Mouse (Mus musculus): ENCODE measurements around the gene Prkn. TPM values are rescaled to one million over a fixed set of nuclear protein-coding genes. Genes with fewer than 3 reads are reported as not detected.

The Prkn gene
- polyA plus RNA-seq, 1 experiment from 2014 or later, result 3.0 TPM

DNA sequence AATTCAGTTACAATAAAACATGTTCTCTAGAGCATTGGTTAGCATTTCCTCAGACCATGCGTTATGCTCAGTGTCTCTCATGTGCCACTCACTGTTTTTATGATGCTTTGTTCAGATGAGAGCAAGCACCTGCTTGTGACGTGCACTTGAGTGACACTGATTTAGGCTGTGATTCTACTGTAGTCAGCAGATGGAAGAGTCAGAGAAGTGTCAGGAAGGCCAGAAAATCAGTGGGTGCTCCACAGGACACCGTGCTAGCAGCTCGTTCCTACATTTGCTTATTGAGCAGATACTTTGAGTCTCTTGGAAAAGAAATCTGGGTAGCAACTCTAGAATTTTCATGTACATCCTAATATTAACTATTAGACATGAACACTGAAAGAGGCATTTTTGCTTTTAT is 106.4 kb downstream of the Prkn start:
- ATAC-seq (ENCODE audit: insufficient number of reproducible peaks, insufficient read depth, low FRiP score, low read depth), result no peak
- WGBS, result 79% methylated on average over 4 of the region's 4 CpGs
- no peak overlapping the region for H3K4me3 ChIP-seq (ENCODE audit: low read depth, low read length)
- no peak overlapping the region for H3K27ac ChIP-seq (ENCODE audit: low read length)
- no peaks in the 10 kb centered on the region for H3K4me1 ChIP-seq (ENCODE audit: control insufficient read depth, insufficient read depth, low read length)
- H3K9me3 ChIP-seq (ENCODE audit: control insufficient read depth, low read depth, low read length), result no peaks in the 10 kb centered on the region
- H3K36me3 ChIP-seq (ENCODE audit: control insufficient read depth, insufficient read depth, low read length), result no peaks in the 10 kb centered on the region
- H3K9ac ChIP-seq (replicated peaks; ENCODE audit: low read depth, low read length), result no peak overlapping the region
- no peak overlapping the region for H3K4me2 ChIP-seq (replicated peaks; ENCODE audit: low read depth, low read length)
- no peaks in the 10 kb centered on the region for H3K27me3 ChIP-seq (ENCODE audit: control insufficient read depth, insufficient read depth, low read length)

DNA sequence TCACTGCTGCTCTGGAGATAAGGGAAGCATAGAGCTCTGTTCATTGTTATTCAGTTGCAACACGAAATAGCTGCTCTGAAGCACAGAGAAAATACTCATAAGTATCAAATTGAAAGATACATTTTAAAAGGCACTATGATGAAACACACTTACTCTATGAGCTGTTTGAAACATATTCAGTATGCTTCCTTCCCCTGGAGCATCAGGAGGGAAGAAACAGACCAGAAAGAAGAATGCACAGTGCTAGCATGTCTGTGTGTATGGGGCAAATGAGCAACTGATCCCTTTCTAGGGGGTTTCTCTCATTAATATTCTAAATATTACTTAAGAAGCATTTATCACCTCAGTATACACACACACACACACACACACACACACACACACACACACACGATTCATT is 107.4 kb downstream of the Prkn start:
- no peak for ATAC-seq (ENCODE audit: insufficient number of reproducible peaks, insufficient read depth, low FRiP score, low read depth)
- Histone ChIP-seq H3K36me3 (ENCODE audit: control insufficient read depth, insufficient read depth, low read length) (no peaks in the 10 kb centered on the region), H3K27me3 (ENCODE audit: control insufficient read depth, insufficient read depth, low read length) (no peaks in the 10 kb centered on the region), H3K4me3 (ENCODE audit: low read depth, low read length) (no peak overlapping the region), H3K4me2 (replicated peaks; ENCODE audit: low read depth, low read length) (no peak overlapping the region), H3K4me1 (ENCODE audit: control insufficient read depth, insufficient read depth, low read length) (no peaks in the 10 kb centered on the region), H3K9ac (replicated peaks; ENCODE audit: low read depth, low read length) (no peak overlapping the region), H3K9me3 (ENCODE audit: control insufficient read depth, low read depth, low read length) (no peaks in the 10 kb centered on the region), H3K27ac (ENCODE audit: low read length) (no peak overlapping the region)
- WGBS, result 75% methylated on average over 2 of the region's 2 CpGs

DNA sequence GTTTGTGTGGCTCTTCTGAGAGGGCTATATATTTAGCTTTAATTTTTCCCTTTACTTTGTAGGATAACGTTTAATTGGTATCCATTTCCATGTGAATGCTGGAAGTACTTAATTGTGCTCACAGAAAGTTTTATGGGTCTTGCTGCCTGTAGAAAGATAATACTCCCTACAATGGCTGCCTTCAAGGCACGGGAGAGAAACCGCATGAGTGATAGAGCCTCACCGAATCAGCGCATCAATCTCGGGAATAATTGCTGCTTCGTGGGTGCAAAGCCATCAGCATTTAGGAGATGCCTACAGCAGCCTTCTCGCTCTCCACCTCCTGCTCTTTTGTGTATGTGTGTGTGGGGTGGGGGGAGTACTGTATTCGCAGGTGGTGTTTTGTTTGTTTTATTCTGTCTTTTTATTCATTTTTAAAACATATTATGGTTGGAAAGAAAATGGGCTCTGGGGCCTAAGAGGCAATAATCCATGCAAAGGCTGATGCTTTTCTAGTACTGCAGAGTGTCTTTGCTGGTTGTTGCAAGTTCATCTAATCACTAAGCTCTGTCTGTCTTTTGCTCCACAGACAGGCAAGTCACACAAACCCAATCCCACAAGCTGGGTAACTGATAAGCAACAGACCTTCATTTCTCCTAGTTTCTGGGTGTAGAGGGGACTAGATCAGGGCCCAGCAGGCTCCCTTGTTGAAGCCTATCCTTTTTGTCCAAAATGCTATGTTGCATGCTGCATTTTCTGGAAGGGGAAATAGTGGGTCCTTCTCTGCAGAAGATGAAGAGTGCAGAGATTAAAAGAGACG is 119.1 kb downstream of the Prkn start:
- no peak for ATAC-seq (ENCODE audit: insufficient number of reproducible peaks, insufficient read depth, low FRiP score, low read depth)
- H3K4me1 ChIP-seq (ENCODE audit: control insufficient read depth, insufficient read depth, low read length), result no peaks in the 10 kb centered on the region
- no peak overlapping the region for H3K9ac ChIP-seq (replicated peaks; ENCODE audit: low read depth, low read length)
- H3K9me3 ChIP-seq (ENCODE audit: control insufficient read depth, low read depth, low read length), result no peaks in the 10 kb centered on the region
- H3K36me3 ChIP-seq (ENCODE audit: control insufficient read depth, insufficient read depth, low read length), result no peaks in the 10 kb centered on the region
- no peaks in the 10 kb centered on the region for H3K27me3 ChIP-seq (ENCODE audit: control insufficient read depth, insufficient read depth, low read length)
- no peak overlapping the region for H3K27ac ChIP-seq (ENCODE audit: low read length)
- WGBS, result 69% methylated on average over 10 of the region's 10 CpGs
- H3K4me3 ChIP-seq (ENCODE audit: low read depth, low read length), result no peak overlapping the region
- no peak overlapping the region for H3K4me2 ChIP-seq (replicated peaks; ENCODE audit: low read depth, low read length)

DNA sequence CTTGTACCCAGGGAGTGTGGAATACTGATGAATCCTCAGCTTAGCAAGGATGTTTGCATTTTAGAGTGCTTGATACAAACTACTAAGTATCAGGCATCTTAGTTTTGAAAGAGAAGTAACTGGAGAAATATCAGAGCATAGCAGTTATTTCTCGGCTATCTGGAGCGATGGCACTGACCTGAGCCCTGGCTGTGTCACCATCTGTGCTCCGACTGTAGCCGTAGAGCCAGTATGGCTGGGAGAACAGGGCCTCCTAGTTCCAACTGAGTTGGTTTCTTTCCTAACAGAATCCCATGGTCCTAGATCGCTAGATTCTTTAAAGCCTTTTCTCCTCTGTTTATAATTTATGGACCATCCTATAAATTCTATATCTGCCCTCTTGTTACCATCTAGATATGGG is 122.0 kb downstream of the Prkn start:
- Histone ChIP-seq H3K36me3 (ENCODE audit: control insufficient read depth, insufficient read depth, low read length) (no peaks in the 10 kb centered on the region), H3K4me2 (replicated peaks; ENCODE audit: low read depth, low read length) (no peak overlapping the region), H3K9me3 (ENCODE audit: control insufficient read depth, low read depth, low read length) (no peaks in the 10 kb centered on the region), H3K9ac (replicated peaks; ENCODE audit: low read depth, low read length) (no peak overlapping the region), H3K4me3 (ENCODE audit: low read depth, low read length) (no peak overlapping the region), H3K27me3 (ENCODE audit: control insufficient read depth, insufficient read depth, low read length) (no peaks in the 10 kb centered on the region), H3K27ac (ENCODE audit: low read length) (no peak overlapping the region), H3K4me1 (ENCODE audit: control insufficient read depth, insufficient read depth, low read length) (no peaks in the 10 kb centered on the region)
- 90% methylated on average over 5 of the region's 5 CpGs for WGBS
- no peak for ATAC-seq (ENCODE audit: insufficient number of reproducible peaks, insufficient read depth, low FRiP score, low read depth)

DNA sequence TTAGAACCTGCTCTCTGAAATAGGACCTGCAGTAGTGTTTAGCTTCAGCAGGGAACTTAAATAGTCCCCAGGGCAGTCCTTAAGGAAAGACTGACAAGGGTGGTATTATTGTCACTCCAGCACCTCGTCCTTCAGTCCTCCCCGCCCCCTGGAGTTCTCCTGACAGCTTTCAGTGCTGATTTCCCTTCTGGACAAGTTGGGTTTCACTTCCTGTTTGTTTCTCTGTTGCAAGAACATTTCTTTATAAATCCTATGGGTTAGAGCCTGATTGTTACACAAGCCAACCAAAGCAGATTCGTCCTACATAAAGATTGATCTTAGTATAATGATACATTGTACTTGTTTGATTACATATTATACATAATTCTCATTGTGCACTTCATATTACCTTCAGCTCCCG is 142.0 kb downstream of the Prkn start:
- Histone ChIP-seq H3K9ac (replicated peaks; ENCODE audit: low read depth, low read length) (no peak overlapping the region), H3K27me3 (ENCODE audit: control insufficient read depth, insufficient read depth, low read length) (no peaks in the 10 kb centered on the region), H3K36me3 (ENCODE audit: control insufficient read depth, insufficient read depth, low read length) (no peaks in the 10 kb centered on the region), H3K4me2 (replicated peaks; ENCODE audit: low read depth, low read length) (no peak overlapping the region), H3K4me3 (ENCODE audit: low read depth, low read length) (no peak overlapping the region), H3K9me3 (ENCODE audit: control insufficient read depth, low read depth, low read length) (no peaks in the 10 kb centered on the region), H3K27ac (ENCODE audit: low read length) (no peak overlapping the region), H3K4me1 (ENCODE audit: control insufficient read depth, insufficient read depth, low read length) (no peaks in the 10 kb centered on the region)
- WGBS, result 62% methylated on average over 4 of the region's 4 CpGs
- no peak for ATAC-seq (ENCODE audit: insufficient number of reproducible peaks, insufficient read depth, low FRiP score, low read depth)

DNA sequence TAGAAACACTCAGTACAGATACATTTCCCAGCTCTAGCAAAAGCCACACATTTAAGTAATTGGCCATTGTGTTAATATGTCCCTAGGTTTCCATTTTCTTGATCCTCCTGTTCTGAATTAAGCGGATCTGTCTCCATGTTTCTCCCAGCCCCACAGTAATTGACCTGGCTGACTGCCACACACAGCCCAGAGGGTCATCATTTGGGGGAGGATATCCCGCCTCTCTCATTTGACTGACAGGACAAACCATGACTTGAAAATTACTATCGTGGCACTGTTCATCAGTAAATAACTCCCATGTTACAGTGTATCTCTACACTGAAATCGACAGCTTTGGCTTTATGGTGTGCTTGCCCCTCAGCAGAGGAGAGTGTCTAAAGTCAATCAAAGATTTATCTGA is 146.9 kb downstream of the Prkn start:
- H3K36me3 ChIP-seq (ENCODE audit: control insufficient read depth, insufficient read depth, low read length), result no peaks in the 10 kb centered on the region
- no peak for ATAC-seq (ENCODE audit: insufficient number of reproducible peaks, insufficient read depth, low FRiP score, low read depth)
- H3K27me3 ChIP-seq (ENCODE audit: control insufficient read depth, insufficient read depth, low read length), result no peaks in the 10 kb centered on the region
- 86% methylated on average over 4 of the region's 4 CpGs for WGBS
- H3K4me3 ChIP-seq (ENCODE audit: low read depth, low read length), result no peak overlapping the region
- no peak overlapping the region for H3K27ac ChIP-seq (ENCODE audit: low read length)
- no peak overlapping the region for H3K4me2 ChIP-seq (replicated peaks; ENCODE audit: low read depth, low read length)
- no peaks in the 10 kb centered on the region for H3K9me3 ChIP-seq (ENCODE audit: control insufficient read depth, low read depth, low read length)
- no peaks in the 10 kb centered on the region for H3K4me1 ChIP-seq (ENCODE audit: control insufficient read depth, insufficient read depth, low read length)
- no peak overlapping the region for H3K9ac ChIP-seq (replicated peaks; ENCODE audit: low read depth, low read length)

DNA sequence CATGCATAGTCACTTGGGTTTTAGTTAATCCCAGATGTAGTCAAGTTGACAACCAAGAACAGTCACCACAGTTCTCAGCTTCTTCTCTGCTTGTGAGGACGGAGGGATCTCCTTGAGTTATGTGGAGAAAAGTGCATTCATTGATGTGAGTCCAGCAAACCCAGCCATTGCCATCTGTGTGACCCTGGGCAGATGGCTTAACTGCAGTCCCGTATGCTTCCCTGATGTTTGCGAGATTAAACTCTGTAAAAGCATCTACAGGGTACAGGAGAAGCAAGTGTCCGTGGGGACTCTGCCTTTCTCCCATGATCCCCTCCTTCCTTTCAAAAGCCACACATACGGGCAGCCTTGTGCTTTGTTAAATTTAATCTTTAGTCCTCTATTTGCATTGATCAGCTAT is 157.1 kb downstream of the Prkn start:
- no peaks in the 10 kb centered on the region for H3K27me3 ChIP-seq (ENCODE audit: control insufficient read depth, insufficient read depth, low read length)
- H3K27ac ChIP-seq (ENCODE audit: low read length), result no peak overlapping the region
- H3K36me3 ChIP-seq (ENCODE audit: control insufficient read depth, insufficient read depth, low read length), result no peaks in the 10 kb centered on the region
- ATAC-seq (ENCODE audit: insufficient number of reproducible peaks, insufficient read depth, low FRiP score, low read depth), result no peak
- no peaks in the 10 kb centered on the region for H3K4me1 ChIP-seq (ENCODE audit: control insufficient read depth, insufficient read depth, low read length)
- H3K4me2 ChIP-seq (replicated peaks; ENCODE audit: low read depth, low read length), result no peak overlapping the region
- no peak overlapping the region for H3K9ac ChIP-seq (replicated peaks; ENCODE audit: low read depth, low read length)
- no peak overlapping the region for H3K4me3 ChIP-seq (ENCODE audit: low read depth, low read length)
- no peaks in the 10 kb centered on the region for H3K9me3 ChIP-seq (ENCODE audit: control insufficient read depth, low read depth, low read length)
- WGBS, result 67% methylated on average over 5 of the region's 5 CpGs

DNA sequence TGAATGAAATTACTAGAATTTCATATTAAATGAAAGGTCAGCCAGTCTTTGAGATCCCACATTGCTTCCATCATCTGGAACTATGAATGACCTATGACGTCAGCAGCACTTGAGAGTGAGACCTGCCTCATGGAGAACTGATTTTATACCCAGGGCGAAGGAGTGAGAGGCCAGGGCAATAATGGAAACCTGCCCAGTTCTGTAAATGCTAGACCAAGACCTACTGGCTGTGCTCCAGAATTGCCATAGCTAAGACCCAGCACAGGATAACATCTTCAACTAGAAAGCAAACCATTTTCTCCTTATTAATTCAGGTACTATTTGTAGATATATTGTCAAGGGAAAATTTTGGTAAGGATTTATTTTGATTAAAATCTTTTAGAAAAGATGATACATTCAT is 183.2 kb downstream of the Prkn start:
- Histone ChIP-seq H3K4me1 (ENCODE audit: control insufficient read depth, insufficient read depth, low read length) (no peaks in the 10 kb centered on the region), H3K27me3 (ENCODE audit: control insufficient read depth, insufficient read depth, low read length) (no peaks in the 10 kb centered on the region), H3K9ac (replicated peaks; ENCODE audit: low read depth, low read length) (no peak overlapping the region), H3K4me3 (ENCODE audit: low read depth, low read length) (no peak overlapping the region), H3K4me2 (replicated peaks; ENCODE audit: low read depth, low read length) (no peak overlapping the region), H3K27ac (ENCODE audit: low read length) (no peak overlapping the region), H3K36me3 (ENCODE audit: control insufficient read depth, insufficient read depth, low read length) (no peaks in the 10 kb centered on the region), H3K9me3 (ENCODE audit: control insufficient read depth, low read depth, low read length) (no peaks in the 10 kb centered on the region)
- 78% methylated on average over 2 of the region's 2 CpGs for WGBS
- ATAC-seq (ENCODE audit: insufficient number of reproducible peaks, insufficient read depth, low FRiP score, low read depth), result no peak

DNA sequence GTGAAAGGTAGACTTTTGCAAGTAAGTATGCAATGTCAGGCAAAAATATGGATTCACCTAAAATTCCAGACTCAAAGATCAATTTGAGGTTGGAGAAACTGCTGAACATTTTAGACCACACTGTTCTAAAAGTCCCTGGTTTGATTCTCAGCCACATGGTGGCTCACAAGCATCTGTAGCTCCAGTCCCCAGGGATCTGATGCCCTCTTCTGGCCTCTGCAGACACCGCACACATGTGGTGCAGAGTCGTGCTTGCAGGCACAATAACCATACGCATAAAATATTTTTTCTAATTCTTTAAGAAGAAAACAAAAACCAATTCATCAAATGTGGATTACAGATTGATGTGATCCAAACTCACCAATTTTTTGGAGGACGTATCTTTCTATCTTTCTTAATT is 189.2 kb downstream of the Prkn start:
- 92% methylated on average over 4 of the region's 4 CpGs for WGBS
- ATAC-seq (ENCODE audit: insufficient number of reproducible peaks, insufficient read depth, low FRiP score, low read depth), result no peak
- H3K27ac ChIP-seq (ENCODE audit: low read length), result no peak overlapping the region

More for the DNA sequence above, 189.2 kb downstream of the Prkn start:
- Histone ChIP-seq H3K4me2 (replicated peaks; ENCODE audit: low read depth, low read length) (no peak overlapping the region), H3K27me3 (ENCODE audit: control insufficient read depth, insufficient read depth, low read length) (no peaks in the 10 kb centered on the region), H3K9me3 (ENCODE audit: control insufficient read depth, low read depth, low read length) (peaks cover 3% of the 10 kb centered on the region; the same call in 1 of the 2 replicates), H3K4me1 (ENCODE audit: control insufficient read depth, insufficient read depth, low read length) (peaks cover 11% of the 10 kb centered on the region; the same call in 1 of the 2 replicates), H3K36me3 (ENCODE audit: control insufficient read depth, insufficient read depth, low read length) (no peaks in the 10 kb centered on the region), H3K4me3 (ENCODE audit: low read depth, low read length) (no peak overlapping the region), H3K9ac (replicated peaks; ENCODE audit: low read depth, low read length) (no peak overlapping the region)

Data from stomach, embryonic 14.5 days (tissue).